Mouse (Mus musculus) G1E (cell line): ENCODE measurements around the gene Lrrc25. TPM values are rescaled to one million over a fixed set of nuclear protein-coding genes. Genes with fewer than 3 reads are reported as not detected.

Experiments used
- ATAC-seq: 2 replicates; pipeline ENCODE4 v1.8.0; 2016; ENCODE audit warnings: mild to moderate bottlenecking; ENCODE audit not compliant: insufficient number of reproducible peaks, poor library complexity, low FRiP score, severe bottlenecking; ENCODE audit errors: extremely low read depth
- DNase-seq: peaks from one replicate; pipeline ENCODE4 v3.0.0; 2012; ENCODE audit warnings: low spot score
- H3K27me3 ChIP-seq: 2 replicates; pipeline ENCODE4 v1.6.1; 2012; ENCODE audit warnings: mild to moderate bottlenecking, low read length, inconsistent platforms; ENCODE audit not compliant: insufficient read depth
- H3K36me3 ChIP-seq: replicated peaks from 2 replicates; pipeline ENCODE3; 2012; ENCODE audit warnings: mild to moderate bottlenecking, inconsistent platforms
- H3K4me1 ChIP-seq: 2 replicates; pipeline ENCODE4 v1.6.1; 2012; ENCODE audit warnings: low read depth, low read length, inconsistent platforms, mixed read lengths; ENCODE audit not compliant: insufficient read depth
- H3K4me3 ChIP-seq: 2 replicates; pipeline ENCODE4 v1.5.1; 2012; ENCODE audit warnings: low read depth, mild to moderate bottlenecking, inconsistent platforms, low read length, moderate library complexity, mixed read lengths
- H3K9me3 ChIP-seq: replicated peaks from 2 replicates; pipeline ENCODE4 v1.6.1; 2012; ENCODE audit warnings: inconsistent platforms
- CTCF ChIP-seq: IDR thresholded peaks from 2 replicates; pipeline ENCODE4 v1.5.1; 2012; ENCODE audit warnings: low read depth, low read length, inconsistent platforms, mixed read lengths
- GATA1 ChIP-seq: IDR thresholded peaks from 2 replicates; pipeline ENCODE4 v1.6.1; 2012; ENCODE audit warnings: borderline replicate concordance, low read length, inconsistent platforms, mixed read lengths
- GATA2 ChIP-seq: IDR thresholded peaks from 2 replicates; pipeline ENCODE4 v1.6.1; 2012; ENCODE audit warnings: low read depth, low read length, inconsistent platforms, borderline replicate concordance
- POLR2AphosphoS5 ChIP-seq: IDR thresholded peaks from 2 replicates; pipeline ENCODE4 v1.6.1; 2012; ENCODE audit warnings: low read depth, low read length, inconsistent platforms; ENCODE audit not compliant: insufficient replicate concordance
- TAL1 ChIP-seq: conservative IDR thresholded peaks from 2 replicates; pipeline ENCODE4 v1.6.1; 2012; ENCODE audit warnings: low read depth, low read length, inconsistent platforms, mixed read lengths
- polyA plus RNA-seq: library from polyadenylated mRNA; stranded (reverse); fragments of >175 nt; gene quantifications from 2 replicates; pipeline ENCODE4 v1.2.3, GENCODE M21; 2012
- total RNA-seq, 2 experiments: library from RNA; stranded (forward) in 1 of 2; stranded (reverse) in 1 of 2; fragments of 200-1000 nt in 1 of 2; fragments of >200 nt in 1 of 2; fragmentation: Nextera tagmentation in 1 of 2; gene quantifications; 2 replicates each; pipeline ENCODE4 v1.2.3; 2014 to 2017

The Lrrc25 gene
- total and polyA plus RNA-seq, 3 experiments = 1.6 to 2.6 (median 1.6) TPM

DNA sequence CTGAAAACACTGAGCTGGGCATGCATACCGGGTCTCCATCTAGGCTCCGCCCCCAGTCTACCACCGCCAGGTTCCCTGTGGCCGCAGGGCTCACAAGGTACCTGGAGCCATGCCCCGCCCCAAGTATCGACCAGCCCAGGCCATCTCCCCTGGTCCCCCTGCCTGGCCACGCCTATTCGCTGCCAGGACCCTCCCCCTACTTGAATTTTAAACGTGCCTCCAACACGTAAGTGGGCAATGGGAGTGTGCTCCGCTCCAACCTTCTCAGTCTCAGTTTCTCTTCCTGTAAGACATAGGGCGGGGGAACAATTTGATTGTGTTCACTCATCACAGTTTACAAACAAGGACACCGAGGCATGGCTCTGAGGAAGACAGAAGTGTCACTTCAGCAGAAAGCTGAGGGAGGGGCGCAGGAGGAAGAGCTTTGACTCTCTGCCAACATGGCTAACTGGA, 44.3 kb downstream of the Lrrc25 start, which contains the start of gene Pgpep1:
Gene Pgpep1, minus strand, starts transcription at position 116 of the 453 bp plus-strand sequence.
- peaks cover 28% of the 10 kb centered on the region for H3K36me3 ChIP-seq
- DNase-seq (no peak), ATAC-seq (no peak)
- no peaks in the 10 kb centered on the region for H3K9me3 ChIP-seq
- H3K27me3 ChIP-seq = no peaks in the 10 kb centered on the region
- TF ChIP-seq TAL1 (no peak), GATA1 (no peak), GATA2 (no peak), CTCF (no peak), POLR2AphosphoS5 (no peak)
- peaks cover 41% of the 10 kb centered on the region for H3K4me1 ChIP-seq
- peak within 1 kb of the TSS; percentile 84 for H3K4me3 ChIP-seq

GRCm38 (mm10) chr8:70663691-70664090, 47.7 kb downstream of the Lrrc25 start:
- H3K27me3 ChIP-seq = peaks cover 3% of the 10 kb centered on the region; the same call in 1 of the 2 replicates
- no peaks in the 10 kb centered on the region; the same call in 1 of the 2 replicates for H3K9me3 ChIP-seq
- H3K4me1 ChIP-seq = peaks cover 50% of the 10 kb centered on the region
- no peak for ATAC-seq
- H3K4me3 ChIP-seq = no peak overlapping the region
- H3K36me3 ChIP-seq = no peaks in the 10 kb centered on the region
- TF ChIP-seq POLR2AphosphoS5 (no peak), TAL1 (no peak), GATA2 (no peak), CTCF (no peak), GATA1 (no peak)
- DNase-seq = no peak

GRCm38 (mm10) chr8:70664631-70665030, 48.7 kb downstream of the Lrrc25 start:
- Histone ChIP-seq H3K9me3 (no peaks in the 10 kb centered on the region; the same call in 1 of the 2 replicates), H3K36me3 (no peaks in the 10 kb centered on the region), H3K4me3 (no peak overlapping the region), H3K27me3 (peaks cover 3% of the 10 kb centered on the region; the same call in 1 of the 2 replicates), H3K4me1 (peaks cover 42% of the 10 kb centered on the region)
- TF ChIP-seq CTCF = no peak
- ATAC-seq (no peak), DNase-seq (no peak)

- Histone ChIP-seq H3K9me3 (no peaks in the 10 kb centered on the region; the same call in 1 of the 2 replicates), H3K4me1 (peaks cover 33% of the 10 kb centered on the region), H3K4me3 (no peak overlapping the region), H3K36me3 (no peaks in the 10 kb centered on the region), H3K27me3 (peaks cover 3% of the 10 kb centered on the region; the same call in 1 of the 2 replicates)
- ATAC-seq = no peak
- DNase-seq = no peak
- TF ChIP-seq GATA1 (no peak), GATA2 (no peak), TAL1 (no peak), CTCF (no peak), POLR2AphosphoS5 (no peak)
These were observed 49.6 kb downstream of the Lrrc25 start for GRCm38 (mm10) chr8:70665599-70665998.

- ATAC-seq = no peak
- Histone ChIP-seq H3K9me3 (no peaks in the 10 kb centered on the region; the same call in 1 of the 2 replicates), H3K4me1 (peaks cover 37% of the 10 kb centered on the region), H3K36me3 (no peaks in the 10 kb centered on the region), H3K4me3 (no peak overlapping the region; the same call in 1 of the 2 replicates), H3K27me3 (peaks cover 3% of the 10 kb centered on the region; the same call in 1 of the 2 replicates)
- no peak for DNase-seq
- TF ChIP-seq TAL1 = no peak
- no peak for TF ChIP-seq POLR2AphosphoS5
- TF ChIP-seq GATA1 = no peak
- no peak for TF ChIP-seq CTCF
- TF ChIP-seq GATA2 = no peak
These were observed 51.1 kb downstream of the Lrrc25 start for GRCm38 (mm10) chr8:70667071-70667470.

Other genes starting within 250 kb of the Lrrc25 start
Only the 20 nearest of the 26 such genes appear.
- 23.6 and 23.8 TPM in 2 replicates for gene Klhl26, start 139.2 kb upstream of the Lrrc25 start, total RNA-seq (2014; fragmentation: Nextera tagmentation)
- 11.6 and 13.9 TPM in 2 replicates for gene Klhl26, start 139.2 kb upstream of the Lrrc25 start, total RNA-seq (2017)
- gene Klhl26, start 139.2 kb upstream of the Lrrc25 start, polyA plus RNA-seq = 10.8 and 12.8 TPM in 2 replicates
- not detected in 2 replicates for gene Tmem59l, start 128.8 kb upstream of the Lrrc25 start, total RNA-seq (2014; fragmentation: Nextera tagmentation)
- gene Tmem59l, start 128.8 kb upstream of the Lrrc25 start, total RNA-seq (2017) = 0.12 TPM in 1 of 2 replicates, not detected in the other
- 0.03 TPM in 1 of 2 replicates, not detected in the other for gene Tmem59l, start 128.8 kb upstream of the Lrrc25 start, polyA plus RNA-seq
- not detected in 2 replicates for gene Crlf1, start 123.0 kb upstream of the Lrrc25 start, total RNA-seq (2014; fragmentation: Nextera tagmentation)
- not detected in 2 replicates for gene Crlf1, start 123.0 kb upstream of the Lrrc25 start, total RNA-seq (2017)
- gene Crlf1, start 123.0 kb upstream of the Lrrc25 start, polyA plus RNA-seq = not detected in 2 replicates
- 43.6 and 44.2 TPM in 2 replicates for gene Rex1bd, start 109.4 kb upstream of the Lrrc25 start, total RNA-seq (2014; fragmentation: Nextera tagmentation)
- gene Rex1bd, start 109.4 kb upstream of the Lrrc25 start, total RNA-seq (2017) = 86.9 and 94.9 TPM in 2 replicates
- gene Rex1bd, start 109.4 kb upstream of the Lrrc25 start, polyA plus RNA-seq = 187 and 223 TPM in 2 replicates
- gene Uba52, start 105.4 kb upstream of the Lrrc25 start, total RNA-seq (2014; fragmentation: Nextera tagmentation) = 4,646 and 5,141 TPM in 2 replicates
- gene Uba52, start 105.4 kb upstream of the Lrrc25 start, total RNA-seq (2017) = 3,490 and 3,572 TPM in 2 replicates
- gene Uba52, start 105.4 kb upstream of the Lrrc25 start, polyA plus RNA-seq = 592 and 1,322 TPM in 2 replicates
- 228 and 232 TPM in 2 replicates for gene Fkbp8, start 88.4 kb upstream of the Lrrc25 start, total RNA-seq (2014; fragmentation: Nextera tagmentation)
- gene Fkbp8, start 88.4 kb upstream of the Lrrc25 start, total RNA-seq (2017) = 206 and 221 TPM in 2 replicates
- 939 and 1,510 TPM in 2 replicates for gene Fkbp8, start 88.4 kb upstream of the Lrrc25 start, polyA plus RNA-seq
- 180 and 189 TPM in 2 replicates for gene Kxd1, start 88.2 kb upstream of the Lrrc25 start, total RNA-seq (2014; fragmentation: Nextera tagmentation)
- 47.5 and 50.9 TPM in 2 replicates for gene Kxd1, start 88.2 kb upstream of the Lrrc25 start, total RNA-seq (2017)
- gene Kxd1, start 88.2 kb upstream of the Lrrc25 start, polyA plus RNA-seq = 40.0 and 49.9 TPM in 2 replicates
- 20.8 and 22.7 TPM in 2 replicates for gene Ell, start 76.7 kb upstream of the Lrrc25 start, total RNA-seq (2014; fragmentation: Nextera tagmentation)
- gene Ell, start 76.7 kb upstream of the Lrrc25 start, total RNA-seq (2017) = 7.6 and 9.1 TPM in 2 replicates
- 56.4 and 59.0 TPM in 2 replicates for gene Ell, start 76.7 kb upstream of the Lrrc25 start, polyA plus RNA-seq
- 22.9 and 24.4 TPM in 2 replicates for gene Isyna1, start 21.8 kb upstream of the Lrrc25 start, total RNA-seq (2014; fragmentation: Nextera tagmentation)
- gene Isyna1, start 21.8 kb upstream of the Lrrc25 start, total RNA-seq (2017) = 35.8 and 36.8 TPM in 2 replicates
- gene Isyna1, start 21.8 kb upstream of the Lrrc25 start, polyA plus RNA-seq = 141 and 157 TPM in 2 replicates
- gene Ssbp4, start 7.3 kb upstream of the Lrrc25 start, total RNA-seq (2014; fragmentation: Nextera tagmentation) = 21.7 and 31.0 TPM in 2 replicates
- 51.7 and 114 TPM in 2 replicates for gene Ssbp4, start 7.3 kb upstream of the Lrrc25 start, total RNA-seq (2017)
- 606 and 1,025 TPM in 2 replicates for gene Ssbp4, start 7.3 kb upstream of the Lrrc25 start, polyA plus RNA-seq
- not detected in 2 replicates for gene Gdf15, start 16.3 kb downstream of the Lrrc25 start, total RNA-seq (2014; fragmentation: Nextera tagmentation)
- not detected in 2 replicates for gene Gdf15, start 16.3 kb downstream of the Lrrc25 start, total RNA-seq (2017)
- 0.03 and 0.06 TPM in 2 replicates for gene Gdf15, start 16.3 kb downstream of the Lrrc25 start, polyA plus RNA-seq
- gene Pgpep1, start 44.2 kb downstream of the Lrrc25 start, total RNA-seq (2014; fragmentation: Nextera tagmentation) = 16.6 and 23.1 TPM in 2 replicates
- gene Pgpep1, start 44.2 kb downstream of the Lrrc25 start, total RNA-seq (2017) = 9.4 and 9.5 TPM in 2 replicates
- gene Pgpep1, start 44.2 kb downstream of the Lrrc25 start, polyA plus RNA-seq = 3.1 and 3.3 TPM in 2 replicates
- 94.1 and 95.7 TPM in 2 replicates for gene Lsm4, start 57.1 kb downstream of the Lrrc25 start, total RNA-seq (2014; fragmentation: Nextera tagmentation)
- 151 and 174 TPM in 2 replicates for gene Lsm4, start 57.1 kb downstream of the Lrrc25 start, total RNA-seq (2017)
- 889 and 1,166 TPM in 2 replicates for gene Lsm4, start 57.1 kb downstream of the Lrrc25 start, polyA plus RNA-seq
- 60.3 and 72.4 TPM in 2 replicates for gene Jund, start 82.8 kb downstream of the Lrrc25 start, total RNA-seq (2014; fragmentation: Nextera tagmentation)
- 40.2 and 75.5 TPM in 2 replicates for gene Jund, start 82.8 kb downstream of the Lrrc25 start, total RNA-seq (2017)
- gene Jund, start 82.8 kb downstream of the Lrrc25 start, polyA plus RNA-seq = 183 and 252 TPM in 2 replicates
- not detected in 2 replicates for gene Iqcn, start 87.3 kb downstream of the Lrrc25 start, total RNA-seq (2014; fragmentation: Nextera tagmentation)
- 0.05 and 0.06 TPM in 2 replicates for gene Iqcn, start 87.3 kb downstream of the Lrrc25 start, total RNA-seq (2017)
- gene Iqcn, start 87.3 kb downstream of the Lrrc25 start, polyA plus RNA-seq = 0.02 TPM in 1 of 2 replicates, not detected in the other
- gene Gm3336, start 102.4 kb downstream of the Lrrc25 start, total RNA-seq (2014; fragmentation: Nextera tagmentation) = 1.6 and 3.7 TPM in 2 replicates
- 0.93 and 2.8 TPM in 2 replicates for gene Gm3336, start 102.4 kb downstream of the Lrrc25 start, total RNA-seq (2017)
- 0.66 and 0.68 TPM in 2 replicates for gene Gm3336, start 102.4 kb downstream of the Lrrc25 start, polyA plus RNA-seq
- 0.83 TPM in 1 of 2 replicates, not detected in the other for gene Pde4c, start 107.6 kb downstream of the Lrrc25 start, total RNA-seq (2014; fragmentation: Nextera tagmentation)
- 0.22 TPM in 1 of 2 replicates, not detected in the other for gene Pde4c, start 107.6 kb downstream of the Lrrc25 start, total RNA-seq (2017)
- gene Pde4c, start 107.6 kb downstream of the Lrrc25 start, polyA plus RNA-seq = 0.41 and 0.95 TPM in 2 replicates
- gene Rab3a, start 138.5 kb downstream of the Lrrc25 start, total RNA-seq (2014; fragmentation: Nextera tagmentation) = 11.2 and 11.4 TPM in 2 replicates
- 4.6 and 7.0 TPM in 2 replicates for gene Rab3a, start 138.5 kb downstream of the Lrrc25 start, total RNA-seq (2017)
- gene Rab3a, start 138.5 kb downstream of the Lrrc25 start, polyA plus RNA-seq = 10.8 and 15.4 TPM in 2 replicates
- 63.1 and 67.1 TPM in 2 replicates for gene Mpv17l2, start 144.8 kb downstream of the Lrrc25 start, total RNA-seq (2014; fragmentation: Nextera tagmentation)
- 13.5 and 13.9 TPM in 2 replicates for gene Mpv17l2, start 144.8 kb downstream of the Lrrc25 start, total RNA-seq (2017)
- 89.1 and 101 TPM in 2 replicates for gene Mpv17l2, start 144.8 kb downstream of the Lrrc25 start, polyA plus RNA-seq
- gene Pik3r2, start 160.6 kb downstream of the Lrrc25 start, total RNA-seq (2014; fragmentation: Nextera tagmentation) = 7.1 and 16.3 TPM in 2 replicates
- 11.8 and 13.3 TPM in 2 replicates for gene Pik3r2, start 160.6 kb downstream of the Lrrc25 start, total RNA-seq (2017)
- 55.0 and 68.8 TPM in 2 replicates for gene Pik3r2, start 160.6 kb downstream of the Lrrc25 start, polyA plus RNA-seq